Mouse (Mus musculus) G1E-ER4 (cell line): ENCODE results near the gene Dtx1. TPM values are rescaled to one million over a fixed set of nuclear protein-coding genes. Genes with fewer than 3 reads are reported as not detected.

Experiments
- GATA1 ChIP-seq: IDR thresholded peaks from one replicate; pipeline ENCODE4 v1.8.0; 2012; ENCODE audit warnings: low read length, inconsistent platforms
- polyA plus RNA-seq: library from polyadenylated mRNA; stranded (reverse); fragments of >175 nt; gene quantifications from 2 replicates; pipeline ENCODE4 v1.2.3, GENCODE M21; 2012

Gene Dtx1
- polyA plus RNA-seq, 1 experiment: 0.10 TPM

DNA sequence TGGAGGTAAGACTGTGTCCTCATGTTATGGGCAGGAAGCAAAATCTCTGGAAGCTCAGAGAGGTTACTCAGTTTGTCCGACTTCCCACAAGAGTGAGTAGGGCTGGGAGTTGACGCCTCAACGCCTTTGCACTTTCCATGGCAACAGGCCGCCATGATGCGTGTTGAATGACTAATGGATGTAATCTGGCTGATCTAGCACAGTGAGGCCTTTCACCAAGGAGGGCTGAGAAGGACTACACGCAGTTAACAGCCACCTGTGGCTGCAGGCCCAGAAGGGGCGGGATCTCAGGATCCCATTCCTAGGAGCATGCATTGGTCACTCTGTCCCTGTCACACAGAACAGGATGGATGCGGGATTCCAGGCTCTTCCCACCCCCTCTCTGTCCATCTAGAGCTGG is 994 bp upstream of the Dtx1 start:
- TF ChIP-seq GATA1: no peak

DNA sequence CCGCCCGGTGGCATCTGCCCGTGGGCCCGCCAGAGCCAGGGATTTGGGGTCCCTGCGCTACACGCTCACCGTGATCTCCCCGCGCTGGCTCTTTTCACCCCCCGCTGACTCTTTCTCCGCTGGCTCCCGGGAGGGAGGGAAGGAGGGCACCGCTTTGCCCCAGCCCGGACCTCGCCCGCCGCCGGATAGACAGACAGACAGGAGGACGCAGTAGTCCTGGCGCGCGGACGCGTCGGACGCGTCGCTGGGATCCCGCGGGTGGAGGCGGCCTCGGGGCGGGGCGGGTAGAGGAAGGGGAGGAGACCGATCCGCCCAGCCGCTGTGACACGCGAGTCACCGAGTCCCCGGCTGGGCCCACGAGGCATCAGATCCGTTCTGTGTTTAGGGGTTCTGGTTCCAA is 311 bp downstream of the Dtx1 start:
- no peak for TF ChIP-seq GATA1

DNA sequence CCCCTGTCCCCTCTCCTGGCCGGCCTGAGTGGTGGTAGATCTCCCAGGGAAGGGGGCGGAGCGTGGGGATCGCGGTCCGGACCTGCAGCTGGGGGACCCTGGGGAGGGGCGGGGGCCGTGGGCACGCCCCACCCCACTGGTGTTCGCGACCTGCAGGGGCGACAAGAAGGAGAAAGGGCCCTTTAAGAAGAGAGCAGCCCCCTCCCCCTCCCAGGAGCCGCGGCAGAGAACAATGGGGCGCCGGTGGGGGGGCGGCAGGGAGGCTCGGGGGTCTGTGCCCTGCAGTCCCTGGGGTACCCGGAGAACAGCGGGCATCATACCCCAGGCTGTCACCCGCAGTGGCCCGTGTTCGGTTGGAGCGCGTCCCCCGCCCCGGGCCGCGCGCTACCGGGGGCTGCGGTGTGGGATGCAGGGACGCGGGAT is 890 bp downstream of the Dtx1 start:
- no peak for TF ChIP-seq GATA1

DNA sequence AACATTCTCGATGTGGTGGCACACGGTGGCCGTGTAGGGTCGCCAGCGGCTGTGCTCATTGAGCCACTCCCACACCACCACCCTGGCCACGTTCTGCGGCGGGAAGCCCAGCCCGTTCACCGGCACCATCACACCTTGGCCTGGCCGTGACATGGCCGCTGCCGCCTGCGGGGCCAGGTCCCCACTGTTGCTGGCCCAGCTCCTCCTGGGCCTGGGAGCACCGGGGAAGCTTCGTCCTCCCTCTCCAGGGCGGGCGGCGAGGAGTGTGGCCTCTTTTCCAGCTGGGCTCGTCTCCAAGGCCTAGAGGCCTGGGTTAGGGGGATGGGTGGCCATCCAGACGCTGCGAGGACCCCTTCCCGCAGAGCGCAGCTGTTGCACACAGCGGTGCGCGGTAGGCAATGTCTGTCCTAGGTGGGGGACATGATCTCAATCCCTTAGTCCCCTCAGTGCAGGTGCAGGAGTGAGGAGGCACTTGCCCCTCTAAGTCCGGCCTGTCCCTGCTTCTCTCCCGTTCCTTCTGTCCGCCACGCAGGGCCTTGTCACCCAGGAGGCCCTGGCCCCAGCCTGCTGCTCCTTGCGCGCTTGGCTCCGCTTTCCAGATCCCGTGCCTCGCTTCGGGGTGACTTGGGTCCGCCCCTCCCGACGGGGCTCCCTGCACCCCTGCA is 1.4 kb downstream of the Dtx1 start:
- TF ChIP-seq GATA1: no peak

DNA sequence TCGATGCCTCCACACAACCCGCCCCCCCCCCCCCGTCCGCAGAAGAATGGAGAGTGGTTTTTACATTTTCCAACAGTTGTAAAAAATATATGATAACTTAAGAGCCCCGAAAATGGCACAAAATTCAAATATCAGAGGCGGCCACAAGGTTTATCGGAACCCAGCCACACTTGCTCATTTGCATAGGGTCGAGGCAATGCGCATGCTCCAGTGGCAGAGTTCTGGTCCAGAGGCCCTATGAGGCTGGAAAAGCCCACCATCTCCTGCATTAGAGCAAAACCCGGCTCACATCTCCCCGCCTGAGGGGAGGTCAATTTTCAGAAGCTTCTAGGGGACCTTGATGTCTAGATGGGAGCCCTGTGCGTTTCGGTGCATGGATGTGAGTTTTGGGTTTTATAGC is 4.8 kb downstream of the Dtx1 start:
- no peak for TF ChIP-seq GATA1

DNA sequence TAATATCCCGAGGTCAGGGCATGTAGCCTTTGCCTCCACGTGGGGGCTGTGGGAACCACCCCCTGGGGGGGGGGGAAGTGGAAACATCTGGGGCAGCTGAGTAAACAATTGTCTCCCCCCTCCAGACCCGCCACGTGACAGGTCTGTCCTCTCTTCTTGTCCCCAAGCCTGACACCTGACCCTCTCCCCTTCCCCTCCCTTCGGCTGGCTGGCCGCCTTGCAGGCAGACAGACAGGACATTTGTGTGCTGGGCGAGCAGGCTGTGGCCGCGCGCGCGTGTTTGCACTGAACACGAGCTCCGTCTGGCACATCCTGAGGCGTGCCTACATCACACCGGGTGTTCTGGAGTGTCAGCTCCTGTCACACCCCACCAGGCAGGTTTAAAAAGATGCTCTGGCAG is 5.2 kb downstream of the Dtx1 start:
- TF ChIP-seq GATA1: no peak

DNA sequence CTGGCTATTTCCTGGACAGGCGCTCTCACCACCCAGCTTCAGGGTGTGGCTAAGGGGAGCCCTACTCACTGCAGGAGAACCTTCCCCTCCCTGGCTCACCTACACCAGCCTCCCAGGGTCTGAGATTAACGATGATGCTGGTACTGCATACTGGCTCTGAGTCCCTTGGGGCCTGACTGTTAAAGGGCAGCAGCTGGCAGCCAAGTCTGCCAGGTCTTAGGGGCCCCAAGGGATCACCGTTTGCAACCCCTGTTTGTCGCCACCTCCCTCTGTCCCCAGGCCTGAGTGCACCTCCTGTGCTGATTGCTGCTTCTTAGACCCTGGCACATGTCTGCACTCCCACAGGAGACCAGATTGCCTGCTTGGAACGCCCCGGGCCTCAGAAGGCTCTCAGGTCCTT is 7.3 kb downstream of the Dtx1 start:
- no peak for TF ChIP-seq GATA1

DNA sequence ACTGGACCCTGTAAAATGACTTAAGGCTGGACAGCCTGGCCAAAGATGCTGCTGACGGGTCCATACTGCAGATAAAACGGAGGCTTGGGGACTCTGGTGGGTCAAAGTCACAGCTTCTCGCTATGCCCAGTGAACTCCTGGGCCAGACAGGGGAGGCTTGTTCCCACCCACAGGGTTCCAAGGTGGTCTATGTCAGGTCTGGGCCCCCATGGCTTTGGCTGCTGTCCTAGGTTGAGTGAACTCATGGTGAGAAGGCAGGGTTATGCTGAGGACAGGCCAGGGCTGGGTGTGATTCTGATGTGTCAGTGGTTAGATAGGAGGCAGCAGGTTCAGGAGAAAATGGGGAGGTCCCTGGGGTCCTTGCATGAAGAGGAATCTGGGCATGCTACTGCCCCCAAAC is 8.1 kb downstream of the Dtx1 start:
- TF ChIP-seq GATA1: no peak

DNA sequence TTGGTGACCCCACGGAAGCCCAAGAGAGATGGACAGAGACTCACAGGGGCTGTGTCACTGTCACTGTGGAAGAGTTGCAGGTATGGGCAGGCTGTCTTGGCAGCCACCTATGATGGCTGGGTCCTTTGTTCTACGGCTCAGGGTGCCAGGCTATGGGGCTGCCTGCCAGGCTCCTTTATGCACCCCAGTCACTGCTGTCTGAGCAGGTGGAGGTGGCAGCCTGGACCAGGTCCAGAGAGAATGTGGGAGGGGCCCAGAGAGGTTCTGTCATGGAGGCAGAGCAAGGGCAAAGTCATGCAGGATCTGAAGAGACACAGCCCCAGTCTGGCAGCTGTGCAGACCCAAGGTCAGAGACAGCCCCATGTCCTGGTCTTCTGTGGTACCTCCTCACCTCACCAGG is 8.8 kb downstream of the Dtx1 start:
- TF ChIP-seq GATA1: no peak

DNA sequence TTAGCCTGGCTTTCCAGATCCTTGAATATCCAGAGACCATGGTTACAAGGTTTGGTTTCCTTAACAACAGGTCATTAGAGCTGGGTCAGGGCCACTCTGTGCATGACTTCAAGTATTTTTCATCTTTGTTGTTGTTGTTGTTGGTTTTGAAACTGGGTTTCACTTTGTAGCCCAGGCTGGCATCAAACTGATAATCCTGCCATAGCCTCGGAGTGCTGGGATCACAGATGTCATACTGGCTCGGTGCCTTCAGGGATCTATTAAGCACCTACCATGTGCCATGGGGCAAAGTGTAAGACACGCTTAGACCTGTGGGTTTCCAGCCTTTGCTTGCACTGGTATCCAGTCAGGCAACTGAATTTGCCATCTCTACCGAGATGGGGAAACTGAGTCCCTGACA is 9.3 kb downstream of the Dtx1 start:
- TF ChIP-seq GATA1: no peak

DNA sequence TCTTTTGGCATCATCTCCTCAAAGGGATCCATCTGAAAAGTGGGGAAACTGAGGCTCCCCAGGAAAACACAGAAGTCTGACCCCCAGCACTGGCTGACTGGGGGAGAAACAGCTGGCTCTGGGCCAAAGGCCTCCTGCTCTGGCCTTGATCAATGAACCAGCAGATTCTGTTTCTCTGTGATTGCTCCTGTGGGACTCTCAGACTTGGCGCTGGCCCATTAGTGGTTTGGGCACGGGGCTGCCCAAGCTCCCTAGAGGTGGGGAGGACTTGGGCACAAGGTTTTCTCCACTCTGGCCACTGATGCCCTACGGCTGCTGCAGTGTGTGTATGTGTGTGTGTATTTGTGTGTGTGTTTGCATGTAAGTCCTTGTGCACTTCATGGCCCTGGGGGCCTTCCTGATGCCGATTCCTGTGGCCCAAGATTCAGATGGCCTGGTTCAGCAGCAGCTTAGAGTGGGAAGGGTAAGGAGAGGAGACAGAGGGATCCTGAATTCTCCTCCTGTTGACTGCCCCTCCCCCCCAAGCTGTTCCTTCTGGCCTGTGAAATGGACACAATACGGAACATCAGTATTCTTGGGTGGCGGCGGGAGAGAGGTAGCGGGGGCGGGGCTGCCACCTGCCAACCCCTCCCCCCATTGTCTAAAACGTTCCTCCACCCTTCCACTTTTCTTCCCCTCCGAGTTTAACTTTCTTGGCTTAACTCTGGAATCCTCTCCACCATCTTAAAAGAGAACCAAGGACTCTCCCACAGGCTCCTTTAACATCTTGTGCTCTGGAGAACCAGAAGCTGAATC is 10.5 kb downstream of the Dtx1 start:
- TF ChIP-seq GATA1: no peak

DNA sequence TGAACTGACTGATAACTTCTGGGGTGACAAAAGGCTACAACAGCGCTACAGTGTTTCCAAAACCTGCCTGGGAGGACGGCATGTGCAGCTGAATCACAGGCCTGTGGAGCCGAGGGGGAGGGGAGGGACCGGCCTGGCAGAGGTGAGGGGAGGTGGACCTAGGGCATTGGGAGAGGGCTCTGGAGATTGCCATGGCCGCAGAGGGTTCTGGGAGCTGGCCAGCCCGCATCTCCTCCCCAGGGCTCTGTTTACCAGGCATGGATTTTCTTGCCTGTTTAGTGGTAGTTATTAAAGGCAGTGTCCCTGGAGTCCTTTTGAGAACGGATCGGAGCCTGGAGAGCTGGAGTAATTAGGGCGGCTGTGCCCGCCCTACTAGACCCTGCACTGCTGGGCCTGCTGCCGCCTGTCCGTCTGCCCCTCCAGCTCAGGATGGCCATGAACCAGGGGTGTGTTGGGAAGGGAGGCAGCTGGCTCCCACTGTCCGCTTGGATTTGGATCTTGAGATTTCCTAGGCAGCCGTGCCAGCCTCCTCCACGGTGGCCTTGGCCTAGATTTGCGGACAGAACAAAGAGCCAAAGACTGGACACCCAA is 12.8 kb downstream of the Dtx1 start:
- no peak for TF ChIP-seq GATA1

DNA sequence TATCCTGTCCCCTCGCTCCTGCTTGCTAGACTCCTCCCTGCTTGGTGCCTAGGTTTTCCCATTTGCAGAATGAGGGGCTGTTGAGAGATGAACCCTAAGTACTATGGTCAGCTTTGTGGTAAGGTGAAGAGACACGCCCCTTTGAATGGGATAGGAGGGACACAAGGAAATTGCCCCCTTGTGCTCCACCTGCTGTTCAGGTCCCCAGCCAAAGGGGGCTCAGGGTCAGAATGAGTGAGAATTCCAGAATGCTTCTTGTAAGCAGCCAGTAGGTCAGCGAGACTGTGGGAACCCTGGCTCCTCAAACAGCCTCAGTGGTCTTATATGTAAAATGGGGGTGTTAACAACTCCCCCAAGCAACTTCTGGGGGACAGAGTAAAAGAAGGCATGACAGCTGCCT is 13.5 kb downstream of the Dtx1 start:
- TF ChIP-seq GATA1: no peak

DNA sequence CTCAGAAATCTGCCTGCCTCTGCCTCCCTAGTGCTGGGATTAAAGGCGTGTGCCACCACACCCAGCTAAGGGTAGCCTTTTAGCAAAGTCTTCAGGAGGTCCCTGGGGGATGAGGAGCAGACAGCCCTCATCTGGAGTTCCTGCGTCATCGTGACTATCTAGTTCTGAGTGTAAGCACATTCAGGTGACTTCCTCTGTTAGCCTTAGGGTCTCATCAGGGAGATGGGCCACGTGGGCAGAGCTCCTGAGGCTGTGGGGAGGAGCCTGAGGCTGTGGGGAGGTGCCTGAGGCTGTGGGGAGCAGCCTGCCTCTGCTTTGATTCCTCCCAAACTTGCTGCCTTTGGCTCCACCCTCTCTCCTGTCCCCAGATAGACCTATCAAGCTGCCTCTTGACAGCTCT is 14.9 kb downstream of the Dtx1 start:
- no peak for TF ChIP-seq GATA1

DNA sequence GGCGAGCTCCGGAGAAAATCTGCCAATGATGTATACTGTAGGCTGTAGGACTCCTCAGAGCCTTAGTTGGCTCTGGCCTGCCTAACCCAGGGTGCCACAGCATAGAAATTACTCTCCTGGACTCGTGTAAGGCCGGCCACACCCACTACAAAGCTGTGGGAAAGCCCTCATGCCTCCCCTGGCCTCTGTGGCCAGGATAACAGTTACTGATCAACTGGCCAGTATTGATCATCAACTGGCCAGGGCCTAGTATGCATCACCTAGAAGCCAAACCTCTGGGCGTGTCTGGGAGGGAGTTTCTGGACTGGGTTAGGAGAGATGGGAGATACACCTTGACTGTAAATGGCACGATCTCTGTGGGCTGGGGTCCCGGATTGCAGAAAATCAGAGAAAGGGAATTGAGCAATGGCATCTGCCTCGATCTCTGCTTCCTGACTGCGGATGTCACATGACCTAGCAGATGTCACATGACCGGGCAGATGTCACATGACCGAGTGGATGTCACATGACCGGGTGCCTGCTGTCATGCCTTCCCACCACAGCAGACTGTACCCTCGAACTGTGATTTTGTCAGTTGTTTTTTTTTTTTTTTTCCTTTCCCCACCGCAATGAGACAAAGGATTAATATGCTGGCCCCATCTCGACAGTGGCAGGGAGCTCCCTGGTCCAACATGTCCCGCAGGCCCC is 15.5 kb downstream of the Dtx1 start:
- TF ChIP-seq GATA1: no peak

DNA sequence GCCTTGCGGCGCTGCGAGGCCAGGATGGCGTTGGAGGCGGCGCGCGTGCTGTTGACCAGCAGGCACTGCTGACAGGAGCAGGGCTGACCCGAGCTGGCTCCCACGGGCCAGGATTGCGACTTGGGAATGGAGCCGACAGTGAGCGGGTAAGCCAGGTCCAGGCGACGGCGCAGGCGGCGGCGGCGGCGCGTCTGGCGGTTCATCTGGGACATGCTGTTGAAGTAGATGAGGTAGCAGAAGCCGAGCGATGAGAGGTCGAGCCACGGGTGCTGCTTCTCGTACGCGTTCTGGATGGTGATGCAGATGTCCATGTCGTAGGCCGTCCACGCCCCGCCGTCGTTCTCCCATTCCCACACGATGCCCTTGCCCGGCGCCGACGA is 17.0 kb downstream of the Dtx1 start:
- no peak for TF ChIP-seq GATA1
